ENCODE assay signal across 8 mouse cellular contexts in the genomic region with DNA sequence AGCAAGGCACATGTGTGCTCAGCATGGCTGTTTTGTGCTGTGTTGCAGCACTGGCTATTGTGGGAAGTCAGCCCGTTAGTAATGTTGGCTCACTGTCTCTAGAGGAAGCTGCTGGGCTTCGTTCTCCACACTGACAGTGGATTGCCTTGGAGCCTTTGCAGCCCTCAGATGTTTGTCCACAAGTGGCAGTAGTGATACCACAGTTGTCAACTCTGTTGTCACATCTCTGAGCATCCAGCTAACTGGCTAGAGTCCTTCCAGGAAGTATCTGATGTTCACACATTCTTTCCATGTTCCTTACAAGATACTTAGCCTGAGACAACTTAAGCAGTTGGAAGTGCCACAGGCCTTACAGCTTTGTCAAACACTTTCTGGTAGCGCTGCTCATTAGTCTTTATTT. TPM values are rescaled to one million over a fixed set of nuclear protein-coding genes. Genes with fewer than 3 reads are reported as not detected.
DNase-seq lines count a peak whose midpoint lies in the region; ATAC-seq and TF ChIP-seq lines count a peak whose summit lies in the region.

No protein-coding gene starts in this region.

- no peak overlapping the region for H3K9ac ChIP-seq in midbrain, embryonic 12.5 days (replicated peaks)
- no peak overlapping the region for H3K9ac ChIP-seq in midbrain, embryonic 15.5 days
- no peak overlapping the region for H3K9ac ChIP-seq in liver, postnatal 0 days (replicated peaks)
- no peak overlapping the region for H3K9ac ChIP-seq in hindbrain, embryonic 14.5 days

- no peak overlapping the region for H3K27ac ChIP-seq in gastrocnemius, adult 2 months
- H3K27ac ChIP-seq in midbrain, embryonic 12.5 days (replicated peaks): no peak overlapping the region
- no peak overlapping the region for H3K27ac ChIP-seq in midbrain, embryonic 15.5 days
- H3K27ac ChIP-seq in liver, postnatal 0 days (ENCODE audit: low read depth): no peak overlapping the region
- no peak overlapping the region for H3K27ac ChIP-seq in hindbrain, embryonic 14.5 days

- no peaks in the 10 kb centered on the region for H3K36me3 ChIP-seq in midbrain, embryonic 12.5 days
- H3K36me3 ChIP-seq in midbrain, embryonic 15.5 days (replicated peaks): no peaks in the 10 kb centered on the region
- H3K36me3 ChIP-seq in liver, postnatal 0 days (replicated peaks; ENCODE audit: insufficient read depth, low read length): no peaks in the 10 kb centered on the region
- H3K36me3 ChIP-seq in hindbrain, embryonic 14.5 days (replicated peaks; ENCODE audit: control insufficient read depth, insufficient read depth): no peaks in the 10 kb centered on the region

- no peaks in the 10 kb centered on the region for H3K27me3 ChIP-seq in midbrain, embryonic 12.5 days
- no peaks in the 10 kb centered on the region for H3K27me3 ChIP-seq in midbrain, embryonic 15.5 days (replicated peaks)
- H3K27me3 ChIP-seq in liver, postnatal 0 days (ENCODE audit: insufficient read depth, low read length): no peaks in the 10 kb centered on the region
- H3K27me3 ChIP-seq in hindbrain, embryonic 14.5 days (ENCODE audit: control insufficient read depth, insufficient read depth, low read length): no peaks in the 10 kb centered on the region

- DNase-seq in gastrocnemius, adult 18-20 months (ENCODE audit: low spot score): peak; percentile 3
- DNase-seq in gastrocnemius, adult 2 months: no peak
- DNase-seq in adipocyte (ENCODE audit: low spot score): peak; percentile 59
- peak; percentile 20 for DNase-seq in liver, postnatal 0 days
- no peak for DNase-seq in hindbrain, embryonic 14.5 days (ENCODE audit: low spot score)
- no peak for DNase-seq in ovary, postnatal 14 days (ENCODE audit: low spot score)

- TF ChIP-seq CTCF in gastrocnemius, adult 2 months (IDR thresholded peaks at IDR 0.05): no peak
- TF ChIP-seq CTCF in liver, postnatal 0 days (IDR thresholded peaks at IDR 0.05; ENCODE audit: low read depth): peak; percentile 13; the same call in 1 of the 2 replicates

- 56% methylated on average over 3 of the region's 3 CpGs for WGBS in midbrain, embryonic 12.5 days
- WGBS in midbrain, embryonic 15.5 days: 49% methylated on average over 3 of the region's 3 CpGs
- WGBS in liver, postnatal 0 days (ENCODE audit: insufficient replicate concordance): 61% methylated on average over 3 of the region's 3 CpGs
- 50% methylated on average over 3 of the region's 3 CpGs for WGBS in hindbrain, embryonic 14.5 days

- no peaks in the 10 kb centered on the region for H3K9me3 ChIP-seq in midbrain, embryonic 12.5 days
- no peaks in the 10 kb centered on the region for H3K9me3 ChIP-seq in midbrain, embryonic 15.5 days
- H3K9me3 ChIP-seq in liver, postnatal 0 days (ENCODE audit: low read length): no peaks in the 10 kb centered on the region
- H3K9me3 ChIP-seq in hindbrain, embryonic 14.5 days (ENCODE audit: control insufficient read depth, low read length): no peaks in the 10 kb centered on the region

- no peak for ATAC-seq in midbrain, embryonic 12.5 days (ENCODE audit: low FRiP score, low read depth)
- ATAC-seq in midbrain, embryonic 15.5 days (replicated peaks): no peak
- no peak for ATAC-seq in liver, postnatal 0 days
- no peak for ATAC-seq in hindbrain, embryonic 14.5 days (ENCODE audit: low FRiP score)

- intact Hi-C loops in gastrocnemius, adult 2 months (cut with DNase I): loop anchor here (5.0 to 10.0 kb wide), 5 partner anchors 36 to 372 kb away; a partner anchor contains a TSS

- H3K4me1 ChIP-seq in midbrain, embryonic 12.5 days: peaks cover 15% of the 10 kb centered on the region
- peaks cover 17% of the 10 kb centered on the region for H3K4me1 ChIP-seq in midbrain, embryonic 15.5 days
- H3K4me1 ChIP-seq in liver, postnatal 0 days (ENCODE audit: insufficient read depth): peaks cover 14% of the 10 kb centered on the region; the same call in 1 of the 2 replicates
- H3K4me1 ChIP-seq in hindbrain, embryonic 14.5 days (replicated peaks; ENCODE audit: control insufficient read depth, insufficient read depth, low read length): 0 out of 2 replicates have a peak, but pooled peaks cover 5% of the 10 kb centered on the region

- no peak for TF ChIP-seq EP300 in liver, postnatal 0 days (IDR thresholded peaks at IDR 0.05; ENCODE audit: low read depth)

- no peak overlapping the region for H3K4me3 ChIP-seq in gastrocnemius, adult 2 months
- no peak overlapping the region for H3K4me3 ChIP-seq in midbrain, embryonic 12.5 days
- H3K4me3 ChIP-seq in midbrain, embryonic 15.5 days: no peak overlapping the region
- H3K4me3 ChIP-seq in liver, postnatal 0 days (ENCODE audit: low read depth, low read length): no peak overlapping the region
- H3K4me3 ChIP-seq in hindbrain, embryonic 14.5 days (replicated peaks; ENCODE audit: low read length): no peak overlapping the region

- peak overlapping the region; percentile 80; the same call in 1 of the 2 replicates for H3K4me2 ChIP-seq in midbrain, embryonic 12.5 days (replicated peaks)
- H3K4me2 ChIP-seq in midbrain, embryonic 15.5 days: no peak overlapping the region
- H3K4me2 ChIP-seq in liver, postnatal 0 days (ENCODE audit: low read depth, low read length): peak overlapping the region; percentile 96; the same call in 1 of the 2 replicates
- H3K4me2 ChIP-seq in hindbrain, embryonic 14.5 days (replicated peaks): no peak overlapping the region

RNA-seq across cellular contexts. Expression of a gene that starts 2.0 kb away (rescaled TPM):
- total RNA-seq in gastrocnemius, adult 18-20 months (2021): 10 to 100 TPM; 42.9 to 43.1 TPM
- 10 to 100 TPM; 42.0 to 52.7 TPM for total RNA-seq in gastrocnemius, adult 2 months (2021)
- polyA plus RNA-seq in midbrain, embryonic 12.5 days (2016; fragmentation: Nextera tagmentation; extraction: Ambion mirVana): 78.8 and 87.4 TPM in 2 replicates
- 126 and 143 TPM in 2 replicates for polyA plus RNA-seq in midbrain, embryonic 15.5 days (2015; fragmentation: Nextera tagmentation; extraction: Ambion mirVana)
- polyA plus RNA-seq in liver, postnatal 0 days (2015; fragmentation: Nextera tagmentation; extraction: Ambion mirVana): 3.9 and 4.9 TPM in 2 replicates
- polyA plus RNA-seq in hindbrain, embryonic 14.5 days (2014; fragmentation: Nextera tagmentation; extraction: Ambion mirVana): 154 and 161 TPM in 2 replicates

RNA-seq across cellular contexts. Expression of a gene that starts 35.2 kb away (rescaled TPM):
- total RNA-seq in gastrocnemius, adult 18-20 months (2021): 10 to 100 TPM; 35.0 to 46.0 TPM
- 10 to 100 TPM; 37.1 to 42.5 TPM for total RNA-seq in gastrocnemius, adult 2 months (2021)
- polyA plus RNA-seq in midbrain, embryonic 12.5 days (2016; fragmentation: Nextera tagmentation; extraction: Ambion mirVana): 55.1 and 57.9 TPM in 2 replicates
- polyA plus RNA-seq in midbrain, embryonic 15.5 days (2015; fragmentation: Nextera tagmentation; extraction: Ambion mirVana): 34.8 and 36.8 TPM in 2 replicates
- polyA plus RNA-seq in liver, postnatal 0 days (2015; fragmentation: Nextera tagmentation; extraction: Ambion mirVana): 25.4 and 26.8 TPM in 2 replicates
- 38.3 and 45.2 TPM in 2 replicates for polyA plus RNA-seq in hindbrain, embryonic 14.5 days (2014; fragmentation: Nextera tagmentation; extraction: Ambion mirVana)

Comparison
In these comparisons a context has a peak if more than half of its experiments do, and no peak if none do; other contexts are left out.
1. DNase-seq: peak in gastrocnemius, adult 18-20 months (single experiment), adipocyte (single experiment) and liver, postnatal 0 days (single experiment); none in gastrocnemius, adult 2 months (single experiment), hindbrain, embryonic 14.5 days (single experiment) and ovary, postnatal 14 days (single experiment).
2. H3K4me2 ChIP-seq: peak in midbrain, embryonic 12.5 days (single experiment) and liver, postnatal 0 days (single experiment); none in midbrain, embryonic 15.5 days (single experiment) and hindbrain, embryonic 14.5 days (single experiment).
3. RNA of a gene that starts 2.0 kb away (polyA plus RNA-seq): 154 to 161 TPM in hindbrain, embryonic 14.5 days, 126 to 143 TPM in midbrain, embryonic 15.5 days and 78.8 to 87.4 TPM in midbrain, embryonic 12.5 days; 3.9 to 4.9 TPM in liver, postnatal 0 days; every median in the first group is over 10 times any median in the second.